Mouse (Mus musculus) megakaryocyte progenitor cell, adult 5-6 weeks (primary cell): ENCODE measurements around the gene Ap1g2. TPM values are rescaled to one million over a fixed set of nuclear protein-coding genes. Genes with fewer than 3 reads are reported as not detected.

Experiments
- ATAC-seq: replicated peaks from 2 replicates; pipeline ENCODE4 v1.8.0; 2016; ENCODE audit warnings: mild to moderate bottlenecking, moderate TSS enrichment, inconsistent platforms; ENCODE audit not compliant: poor library complexity
- total RNA-seq, 2 experiments: library from RNA; stranded (forward) in 1 of 2; stranded (reverse) in 1 of 2; fragments of 157-497, 149-512 nt in 1 of 2; fragments of 200-1000 nt in 1 of 2; gene quantifications; 2 replicates each; pipeline versions ENCODE4 v1.2.3 to v1.2.4; 2015 to 2017

The Ap1g2 gene
- 31.3 and 52.7 TPM in 2 replicates for total RNA-seq (2015)
- 17.4 and 18.3 TPM in 2 replicates for total RNA-seq (2017)

GRCm38 (mm10) chr14:55105836-55106809 is at the start of gene Ap1g2:
Ap1g2 (minus strand) TSS chr14:55106593.
- ATAC-seq, result peak; percentile 91

- ATAC-seq, result no peak
Measured at GRCm38 (mm10) chr14:55152951-55153481, 46.6 kb upstream of the Ap1g2 start.

- peak; percentile 11; the same call in 1 of the 2 replicates for ATAC-seq
Measured at GRCm38 (mm10) chr14:55152174-55152573, 45.8 kb upstream of the Ap1g2 start.

GRCm38 (mm10) chr14:55150985-55151384 is 44.6 kb upstream of the Ap1g2 start:
- no peak for ATAC-seq

- no peak for ATAC-seq
Measured at GRCm38 (mm10) chr14:55149041-55149440, 42.6 kb upstream of the Ap1g2 start.

GRCm38 (mm10) chr14:55148363-55148915 is 42.0 kb upstream of the Ap1g2 start:
- peak; percentile 69 for ATAC-seq

- ATAC-seq, result peak; percentile 65
Measured at GRCm38 (mm10) chr14:55146829-55147401, 40.5 kb upstream of the Ap1g2 start.

GRCm38 (mm10) chr14:55146324-55146723 is 39.9 kb upstream of the Ap1g2 start:
- ATAC-seq, result no peak

- ATAC-seq, result peak; percentile 66; the same call in 1 of the 2 replicates
Measured at GRCm38 (mm10) chr14:55139313-55139712, 32.9 kb upstream of the Ap1g2 start.

- ATAC-seq, result no peak
Measured at GRCm38 (mm10) chr14:55135676-55136075, 29.3 kb upstream of the Ap1g2 start.

- ATAC-seq, result no peak
Measured at GRCm38 (mm10) chr14:55126521-55126920, 20.1 kb upstream of the Ap1g2 start.

GRCm38 (mm10) chr14:55125711-55126110 is 19.3 kb upstream of the Ap1g2 start:
- ATAC-seq, result no peak

GRCm38 (mm10) chr14:55122359-55122758 is 16.0 kb upstream of the Ap1g2 start:
- no peak for ATAC-seq

- ATAC-seq, result peak; percentile 93
Measured at GRCm38 (mm10) chr14:55121947-55122346, 15.6 kb upstream of the Ap1g2 start.

- ATAC-seq, result peak; percentile 52; the same call in 1 of the 2 replicates
Measured at GRCm38 (mm10) chr14:55119421-55120134, 13.2 kb upstream of the Ap1g2 start.

GRCm38 (mm10) chr14:55118852-55119251 is 12.5 kb upstream of the Ap1g2 start:
- ATAC-seq, result no peak

- no peak for ATAC-seq
Measured at GRCm38 (mm10) chr14:55116425-55117200, 10.2 kb upstream of the Ap1g2 start, which contains the start of gene Jph4. Jph4 (minus strand) TSS chr14:55116935.

GRCm38 (mm10) chr14:55115846-55116245 is 9.5 kb upstream of the Ap1g2 start:
- ATAC-seq, result no peak

GRCm38 (mm10) chr14:55114759-55115701 is 8.6 kb upstream of the Ap1g2 start:
- peak; percentile 48 for ATAC-seq
